Mouse (Mus musculus): ENCODE results near the gene Olfr814.
"Not testable (repeated sequence)": the region's sequence is repeated elsewhere in the genome, so short reads cannot be mapped to it uniquely, and the experiment has no call there.

The Olfr814 gene

GRCm38 (mm10) chr10:129879751-129880150 is at the start of gene Olfr814:
TSS of gene Olfr814 (minus strand) at chr10:129879851.
- DNase-seq (ENCODE audit: low spot score): not testable (repeated sequence)

DNA sequence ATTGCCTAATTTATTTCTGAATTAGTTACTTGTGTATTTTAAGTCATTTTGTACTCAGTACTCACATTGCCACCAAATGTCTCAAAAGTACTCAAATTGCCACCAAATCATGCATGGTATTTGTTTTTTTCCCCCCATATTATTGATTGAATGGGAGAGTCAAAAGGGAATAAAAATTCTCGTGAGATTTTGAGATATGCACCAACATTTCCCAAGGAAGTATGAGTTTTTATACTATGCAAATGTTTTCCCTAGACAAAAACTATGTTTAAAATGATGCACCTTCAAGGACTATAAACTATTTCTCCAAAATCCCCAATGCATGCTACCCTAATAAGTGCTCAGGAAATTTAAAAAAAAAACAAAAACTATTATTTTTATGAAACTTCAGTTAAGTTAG is 35.8 kb upstream of the Olfr814 start, which contains the start of gene Olfr816:
Olfr816 (minus strand) TSS at position 101 of the 400 bp plus-strand sequence.
- DNase-seq (ENCODE audit: low spot score): no peak

DNA sequence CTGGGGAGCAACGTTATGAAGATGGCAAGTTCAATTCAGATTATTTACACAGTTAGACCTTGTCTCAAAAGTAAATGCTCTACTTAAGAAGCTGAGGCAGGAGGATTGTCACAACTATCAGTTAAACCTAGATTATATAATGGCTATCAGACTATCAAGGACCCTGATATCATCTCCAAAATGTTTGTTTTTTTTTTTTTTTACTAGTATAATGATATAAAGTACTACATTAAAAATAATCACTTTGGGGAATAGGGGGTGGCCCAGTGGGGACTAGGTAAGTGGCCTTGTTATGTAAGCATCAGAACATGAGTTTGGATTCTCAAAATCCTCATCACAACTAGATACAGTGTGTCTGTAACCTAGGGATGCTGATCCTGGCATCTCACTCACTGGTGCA is 26.1 kb upstream of the Olfr814 start, which contains the start of gene Olfr815:
Olfr815 (minus strand) TSS at position 101 of the 400 bp plus-strand sequence.
- DNase-seq (ENCODE audit: low spot score): not testable (repeated sequence)

GRCm38 (mm10) chr10:129885934-129886333 is 6.3 kb upstream of the Olfr814 start:
- DNase-seq (ENCODE audit: low spot score): no peak

- DNase-seq (ENCODE audit: low spot score): not testable (repeated sequence)
These were observed 5.8 kb upstream of the Olfr814 start for GRCm38 (mm10) chr10:129885496-129885895.

DNA sequence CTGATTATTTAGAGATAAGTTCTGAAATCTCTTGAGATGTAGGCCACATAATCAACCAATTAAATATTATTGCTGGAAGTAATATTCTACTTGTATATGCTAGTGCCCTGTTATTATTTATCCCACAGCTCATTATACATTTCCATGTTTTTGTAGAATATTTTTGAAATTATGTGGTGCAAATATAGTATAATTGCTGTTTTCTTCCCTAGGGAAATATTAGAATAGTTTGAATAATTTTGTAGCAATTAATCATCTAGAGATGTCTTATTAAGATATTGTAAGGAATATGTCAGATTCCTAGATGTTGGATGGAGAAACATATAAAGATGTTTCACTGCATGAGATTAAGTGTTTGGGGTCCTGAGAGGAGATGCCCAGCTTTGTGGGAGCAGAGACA is 24.6 kb downstream of the Olfr814 start, which contains the start of gene Olfr813:
Olfr813 (plus strand) TSS at position 301 of the 400 bp plus-strand sequence.
- DNase-seq (ENCODE audit: low spot score): no peak

- DNase-seq (ENCODE audit: low spot score): no peak
These were observed 32.3 kb downstream of the Olfr814 start for GRCm38 (mm10) chr10:129847343-129847742.

DNA sequence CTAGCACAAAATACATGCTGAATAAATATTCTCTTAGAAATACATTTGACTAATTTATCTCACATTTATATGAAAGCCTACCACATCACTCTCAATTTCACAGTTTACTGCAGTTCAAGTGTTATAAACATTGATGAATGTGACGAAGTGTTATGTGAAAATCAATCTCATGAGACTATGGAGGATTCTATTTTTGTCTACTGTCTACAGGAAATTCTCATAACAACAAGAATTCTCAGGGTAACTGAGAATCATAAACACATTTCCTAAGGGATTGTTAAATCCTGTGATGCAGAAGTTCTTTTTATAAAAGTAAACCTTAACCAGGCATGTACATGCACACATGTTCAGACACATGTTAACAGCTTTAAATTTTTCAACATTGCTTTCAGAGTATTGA is 33.7 kb downstream of the Olfr814 start, which contains the start of gene Olfr812:
Olfr812 (minus strand) TSS at position 101 of the 400 bp plus-strand sequence.
- DNase-seq (ENCODE audit: low spot score): no peak
